Mouse (Mus musculus): ENCODE data around the gene Spata2l.
"Not testable (repeated sequence)": the region's sequence is repeated elsewhere in the genome, so short reads cannot be mapped to it uniquely, and the experiment has no call there.

Spata2l gene

GRCm38 (mm10) chr8:123235520-123236497 lies at the start of gene Spata2l:
TSS of gene Spata2l (minus strand) at chr8:123236233.
- peak; percentile 45 for DNase-seq (ENCODE audit: low spot score)

- DNase-seq (ENCODE audit: low spot score): no peak
Observed at GRCm38 (mm10) chr8:123284493-123284892, 48.5 kb upstream of the Spata2l start.

GRCm38 (mm10) chr8:123283991-123284390 lies 48.0 kb upstream of the Spata2l start:
- no peak for DNase-seq (ENCODE audit: low spot score)

GRCm38 (mm10) chr8:123282994-123283393 lies 47.0 kb upstream of the Spata2l start:
- not testable (repeated sequence) for DNase-seq (ENCODE audit: low spot score)

GRCm38 (mm10) chr8:123280302-123281094 lies 44.5 kb upstream of the Spata2l start:
- no peak for DNase-seq (ENCODE audit: low spot score)

- DNase-seq (ENCODE audit: low spot score): no peak
Observed at GRCm38 (mm10) chr8:123279828-123280227, 43.8 kb upstream of the Spata2l start.

GRCm38 (mm10) chr8:123278445-123278844 lies 42.4 kb upstream of the Spata2l start:
- DNase-seq (ENCODE audit: low spot score): no peak

- DNase-seq (ENCODE audit: low spot score): no peak
Observed at GRCm38 (mm10) chr8:123275096-123275495, 39.1 kb upstream of the Spata2l start.

GRCm38 (mm10) chr8:123274447-123274846 lies 38.4 kb upstream of the Spata2l start:
- DNase-seq (ENCODE audit: low spot score): no peak

- no peak for DNase-seq (ENCODE audit: low spot score)
Observed at GRCm38 (mm10) chr8:123271901-123272300, 35.9 kb upstream of the Spata2l start.

GRCm38 (mm10) chr8:123271147-123271546 lies 35.1 kb upstream of the Spata2l start:
- no peak for DNase-seq (ENCODE audit: low spot score)

GRCm38 (mm10) chr8:123267926-123268656 lies 32.1 kb upstream of the Spata2l start:
- no peak for DNase-seq (ENCODE audit: low spot score)

- DNase-seq (ENCODE audit: low spot score): not testable (repeated sequence)
Observed at GRCm38 (mm10) chr8:123257593-123257992, 21.6 kb upstream of the Spata2l start.

- DNase-seq (ENCODE audit: low spot score): no peak
Observed at GRCm38 (mm10) chr8:123257114-123257513, 21.1 kb upstream of the Spata2l start.

GRCm38 (mm10) chr8:123255170-123255569 lies 19.1 kb upstream of the Spata2l start:
- no peak for DNase-seq (ENCODE audit: low spot score)

- peak; percentile 65 for DNase-seq (ENCODE audit: low spot score)
Observed at GRCm38 (mm10) chr8:123254099-123254885, 18.3 kb upstream of the Spata2l start, which contains the start of the genes Zfp276 and Vps9d1. TSS of gene Zfp276 (plus strand) at chr8:123254195. TSS of gene Vps9d1 (minus strand) at chr8:123254348.

- DNase-seq (ENCODE audit: low spot score): no peak
Observed at GRCm38 (mm10) chr8:123253451-123254098, 17.5 kb upstream of the Spata2l start.

GRCm38 (mm10) chr8:123252925-123253324 lies 16.9 kb upstream of the Spata2l start:
- no peak for DNase-seq (ENCODE audit: low spot score)

GRCm38 (mm10) chr8:123250940-123251339 lies 14.9 kb upstream of the Spata2l start:
- no peak for DNase-seq (ENCODE audit: low spot score)

- DNase-seq (ENCODE audit: low spot score): no peak
Observed at GRCm38 (mm10) chr8:123248596-123248995, 12.6 kb upstream of the Spata2l start.

- DNase-seq (ENCODE audit: low spot score): no peak
Observed at GRCm38 (mm10) chr8:123247748-123248147, 11.7 kb upstream of the Spata2l start.

All from urinary bladder, postnatal 10 days (tissue).